Mouse (Mus musculus): Measurements from ENCODE around the gene Scamp4. TPM values are rescaled to one million over a fixed set of nuclear protein-coding genes. Genes with fewer than 3 reads are reported as not detected.

Scamp4 gene
- total RNA-seq (2021) = 10 to 100 TPM; 55.9 to 68.7 TPM
- polyA plus RNA-seq (2012; rRNA removed) = 161 and 190 TPM in 2 replicates
- long read RNA-seq, transcript Scamp4-201 (7 exons, 1,804 nt) = major isoform, 68 of 97 reads
- long read RNA-seq, partial matches to known transcripts = 13 of 97 reads
- long read RNA-seq, other reads (novel, unspliced or antisense) = 14 of 97 reads

- DNase-seq = peak; percentile 97
Observed at GRCm38 (mm10) chr10:80602698-80603325, at the start of gene Scamp4, which contains the start of gene Adat3. Gene Scamp4, plus strand, starts transcription at chr10:80602872. Gene Adat3, plus strand, starts transcription at chr10:80602880.

- peak; percentile 50 for DNase-seq
Observed at GRCm38 (mm10) chr10:80553575-80553974, 49.1 kb upstream of the Scamp4 start.

- no peak for DNase-seq
Observed at GRCm38 (mm10) chr10:80553997-80554396, 48.7 kb upstream of the Scamp4 start.

- peak; percentile 86 for DNase-seq
Observed at GRCm38 (mm10) chr10:80557346-80557965, 45.2 kb upstream of the Scamp4 start.

GRCm38 (mm10) chr10:80559431-80559830 is 43.2 kb upstream of the Scamp4 start:
- DNase-seq = no peak

GRCm38 (mm10) chr10:80560621-80561020 is 42.1 kb upstream of the Scamp4 start:
- no peak for DNase-seq

GRCm38 (mm10) chr10:80561116-80561944 is 41.3 kb upstream of the Scamp4 start, which contains the start of gene Rexo1:
Gene Rexo1, minus strand, starts transcription at chr10:80561560.
- DNase-seq = peak; percentile 94

GRCm38 (mm10) chr10:80566375-80567092 is 36.1 kb upstream of the Scamp4 start:
- peak; percentile 84 for DNase-seq

- DNase-seq = no peak
Observed at GRCm38 (mm10) chr10:80568876-80569275, 33.8 kb upstream of the Scamp4 start.

- DNase-seq = peak; percentile 74
Observed at GRCm38 (mm10) chr10:80569664-80570066, 33.0 kb upstream of the Scamp4 start.

- no peak for DNase-seq
Observed at GRCm38 (mm10) chr10:80570419-80570818, 32.3 kb upstream of the Scamp4 start.

GRCm38 (mm10) chr10:80570871-80571836 is 31.5 kb upstream of the Scamp4 start:
- no peak for DNase-seq

GRCm38 (mm10) chr10:80572477-80572876 is 30.2 kb upstream of the Scamp4 start:
- DNase-seq = no peak

GRCm38 (mm10) chr10:80573944-80574343 is 28.7 kb upstream of the Scamp4 start:
- no peak for DNase-seq

GRCm38 (mm10) chr10:80574896-80575295 is 27.8 kb upstream of the Scamp4 start:
- DNase-seq = no peak

- DNase-seq = no peak
Observed at GRCm38 (mm10) chr10:80575925-80576324, 26.7 kb upstream of the Scamp4 start.

- DNase-seq = peak; percentile 79
Observed at GRCm38 (mm10) chr10:80576351-80577194, 26.1 kb upstream of the Scamp4 start.

- peak; percentile 100 for DNase-seq
Observed at GRCm38 (mm10) chr10:80577195-80578130, 25.2 kb upstream of the Scamp4 start, which contains the start of gene Klf16. Gene Klf16, minus strand, starts transcription at chr10:80577321.
